26 mouse cellular contexts compared by ENCODE assay signal in genomic region chr7:132476491-132476890, GRCm38 (mm10).
"Had no signal": no experiment of that assay in that cellular context is flagged by ENCODE, and none has a peak within 500 bp of the region (broad histone marks: within the 10 kb centered on the region; RNA-seq: fewer than 3 reads in every experiment).

No protein-coding gene starts in this region.

- H3K4me2 ChIP-seq: heart, embryonic 12.5 days; hindbrain, embryonic 12.5 days; hindbrain, embryonic 14.5 days; intestine, embryonic 15.5 days; limb, embryonic 12.5 days; liver, embryonic 12.5 days had no signal

- H3K27me3 ChIP-seq: hindbrain, embryonic 12.5 days; intestine, embryonic 15.5 days had no signal

- ATAC-seq: hindbrain, embryonic 16.5 days; inflammation-experienced regulatory T-cells, adult 6 months; intestine, embryonic 15.5 days; intestine, postnatal 0 days; liver, embryonic 12.5 days had no signal

- H3K4me3 ChIP-seq: gastrocnemius, adult 2 months; heart, embryonic 10.5 days; heart, embryonic 12.5 days; hindbrain, embryonic 10.5 days; hindbrain, embryonic 12.5 days; intestine, embryonic 15.5 days; left cerebral cortex, adult 2 months; limb, embryonic 10.5 days; limb, embryonic 12.5 days; liver, embryonic 12.5 days had no signal

- H3K9me3 ChIP-seq: heart, embryonic 10.5 days; heart, embryonic 12.5 days; hindbrain, embryonic 10.5 days; hindbrain, embryonic 12.5 days; intestine, embryonic 15.5 days; limb, embryonic 10.5 days; limb, embryonic 12.5 days; liver, embryonic 12.5 days had no signal

- H3K9ac ChIP-seq: heart, embryonic 12.5 days; hindbrain, embryonic 12.5 days; hindbrain, embryonic 14.5 days; intestine, embryonic 15.5 days; limb, embryonic 12.5 days; liver, embryonic 12.5 days; liver, embryonic 14.5 days had no signal

- H3K27ac ChIP-seq: gastrocnemius, adult 2 months; heart, embryonic 10.5 days; hindbrain, embryonic 10.5 days; hindbrain, embryonic 12.5 days; hindbrain, embryonic 14.5 days; intestine, embryonic 15.5 days; left cerebral cortex, adult 2 months; limb, embryonic 10.5 days; limb, embryonic 12.5 days; liver, embryonic 12.5 days; liver, embryonic 14.5 days had no signal

- DNase-seq: gastrocnemius, adult 2 months; gastrocnemius, postnatal 10 days; gastrocnemius, postnatal 25 days; heart, adult 18-20 months; heart, postnatal 10 days; heart, postnatal 4 days; kidney, adult 18-20 months; kidney, adult 8-10 months; kidney, postnatal 10 days; kidney, postnatal 25 days; kidney, postnatal 4 days; layer of hippocampus, adult 9-11 months had no signal

- H3K4me1 ChIP-seq: heart, embryonic 10.5 days; heart, embryonic 12.5 days; intestine, embryonic 15.5 days; limb, embryonic 10.5 days; limb, embryonic 12.5 days; liver, embryonic 12.5 days had no signal

- H3K36me3 ChIP-seq: heart, embryonic 10.5 days; heart, embryonic 12.5 days; hindbrain, embryonic 10.5 days; hindbrain, embryonic 12.5 days; intestine, embryonic 15.5 days; limb, embryonic 10.5 days; limb, embryonic 12.5 days; liver, embryonic 12.5 days had no signal
